Mouse (Mus musculus) kidney, embryonic 14.5 days (tissue): ENCODE data around the gene Timm44. TPM values are rescaled to one million over a fixed set of nuclear protein-coding genes. Genes with fewer than 3 reads are reported as not detected.

Experiments used
- ATAC-seq: fragments of 200-750 bp; cut with Nextera tagmentation; 2 replicates; pipeline ENCODE4 v1.8.0; 2017; ENCODE audit warnings: moderate number of reproducible peaks, mild to moderate bottlenecking, moderate TSS enrichment, moderate library complexity; ENCODE audit not compliant: low FRiP score, low TSS enrichment
- H3K27ac ChIP-seq: fragments of 300-500 bp; sonication (generic); 2 replicates; pipeline ENCODE4 v1.5.1; 2014; ENCODE audit warnings: low read depth, mild to moderate bottlenecking, low read length, moderate library complexity, mixed read lengths
- H3K27me3 ChIP-seq: fragments of 300-500 bp; sonication (generic); 2 replicates; pipeline ENCODE4 v1.6.1; 2014; ENCODE audit warnings: mild to moderate bottlenecking, low read length; ENCODE audit not compliant: control insufficient read depth, insufficient read depth
- H3K36me3 ChIP-seq: fragments of 300-500 bp; sonication (generic); 2 replicates; pipeline ENCODE4 v1.6.1; 2014; ENCODE audit warnings: low read length, mixed read lengths; ENCODE audit not compliant: control insufficient read depth, insufficient read depth
- H3K4me1 ChIP-seq: fragments of 300-500 bp; sonication (generic); 2 replicates; pipeline ENCODE4 v1.6.1; 2014; ENCODE audit warnings: low read length, mixed read lengths; ENCODE audit not compliant: control insufficient read depth, insufficient read depth
- H3K4me2 ChIP-seq: fragments of 300-500 bp; sonication (generic); replicated peaks from 2 replicates; pipeline ENCODE4 v1.6.1; 2014; ENCODE audit warnings: low read depth, mild to moderate bottlenecking, low read length
- H3K4me3 ChIP-seq: fragments of 300-500 bp; sonication (generic); 2 replicates; pipeline ENCODE4 v1.5.1; 2014; ENCODE audit warnings: mild to moderate bottlenecking, low read length
- H3K9ac ChIP-seq: fragments of 300-500 bp; sonication (generic); 2 replicates; pipeline ENCODE4 v1.6.1; 2014; ENCODE audit warnings: low read depth, mild to moderate bottlenecking, low read length, moderate library complexity
- H3K9me3 ChIP-seq: fragments of 300-500 bp; sonication (generic); 2 replicates; pipeline ENCODE4 v1.6.1; 2016; ENCODE audit warnings: low read length; ENCODE audit not compliant: control insufficient read depth
- WGBS: fragments of 180-500 bp; shearing (Covaris S2); extraction: QIAGEN DNeasy Blood & Tissue Kit; methylation state at CpG from one replicate; pipeline ENCODE4 v1.1.7; 2014; 5-methylcytosine and 5-hydroxymethylcytosine counted together
- polyA plus RNA-seq: library from polyadenylated mRNA; unstranded; fragments of >200 nt; fragmentation: Nextera tagmentation; extraction: Ambion mirVana; gene quantifications from 2 replicates; pipeline ENCODE4 v1.2.1, GENCODE M21; 2014

The Timm44 gene
- polyA plus RNA-seq, 1 experiment from 2014 or later, result 81.2 TPM

DNA sequence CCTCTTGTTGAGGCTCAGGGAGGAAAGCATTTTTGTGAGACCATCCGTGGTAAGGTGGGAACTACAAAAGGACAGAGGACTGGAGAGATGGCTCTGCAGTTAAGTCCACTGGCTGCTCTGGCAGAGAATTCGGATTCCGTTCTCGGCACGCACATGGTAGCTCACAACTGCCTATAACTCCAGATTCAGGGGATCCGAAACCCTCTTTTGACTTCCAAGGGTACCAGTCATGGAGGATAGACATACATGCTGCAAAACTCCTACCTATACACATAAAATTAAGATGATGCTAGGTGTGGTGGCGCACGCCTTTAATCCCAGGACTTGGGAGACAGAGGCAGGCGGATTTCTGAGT, 375 bp upstream of the Timm44 start:
- Histone ChIP-seq H3K27ac (no peak overlapping the region), H3K36me3 (peaks cover 22% of the 10 kb centered on the region), H3K4me1 (no peaks in the 10 kb centered on the region), H3K4me2 (peak overlapping the region; percentile 60), H3K27me3 (no peaks in the 10 kb centered on the region), H3K9me3 (no peaks in the 10 kb centered on the region), H3K9ac (peak overlapping the region; percentile 87), H3K4me3 (peak overlapping the region; percentile 85)
- ATAC-seq, result no peak
- WGBS, result 30% methylated on average over 9 of the region's 9 CpGs

DNA sequence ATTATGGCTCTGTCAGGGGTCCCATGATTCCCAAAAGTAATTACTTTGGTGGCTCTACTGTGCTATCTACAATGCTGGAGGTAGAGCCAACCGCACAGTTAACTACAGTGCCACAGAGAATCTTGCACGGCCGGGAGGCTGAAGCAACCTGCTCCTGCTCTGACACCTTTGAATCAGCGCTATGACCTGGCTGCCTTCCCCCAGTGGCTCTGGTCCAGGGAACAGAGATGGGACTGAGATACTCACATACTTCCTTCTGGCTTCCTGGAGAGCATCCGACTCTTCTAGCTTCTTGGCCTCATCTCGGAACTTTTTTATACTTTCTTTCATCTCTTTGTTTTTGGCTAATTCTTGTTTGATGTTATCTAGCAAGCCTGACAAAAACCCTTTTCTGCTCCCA, 6.1 kb downstream of the Timm44 start:
- WGBS, result 89% methylated on average over 6 of the region's 6 CpGs
- ATAC-seq, result no peak
- Histone ChIP-seq H3K9me3 (no peaks in the 10 kb centered on the region), H3K4me2 (no peak overlapping the region), H3K27ac (no peak overlapping the region), H3K9ac (no peak overlapping the region), H3K4me1 (no peaks in the 10 kb centered on the region), H3K27me3 (no peaks in the 10 kb centered on the region), H3K36me3 (peaks cover 83% of the 10 kb centered on the region), H3K4me3 (no peak overlapping the region)

GRCm38 (mm10) chr8:4267627-4268026, 8.1 kb downstream of the Timm44 start:
- no peaks in the 10 kb centered on the region for H3K9me3 ChIP-seq
- no peaks in the 10 kb centered on the region for H3K27me3 ChIP-seq
- peaks cover 89% of the 10 kb centered on the region for H3K36me3 ChIP-seq
- peak; percentile 66 for ATAC-seq
- H3K27ac ChIP-seq, result no peak overlapping the region
- H3K4me3 ChIP-seq, result no peak overlapping the region
- H3K4me2 ChIP-seq, result no peak overlapping the region
- 82% methylated on average over 15 of the region's 15 CpGs for WGBS
- no peaks in the 10 kb centered on the region for H3K4me1 ChIP-seq
- no peak overlapping the region for H3K9ac ChIP-seq

- no peak overlapping the region for H3K4me2 ChIP-seq
- no peak for ATAC-seq
- WGBS, result 93% methylated on average over 15 of the region's 15 CpGs
- no peaks in the 10 kb centered on the region for H3K27me3 ChIP-seq
- H3K4me1 ChIP-seq, result no peaks in the 10 kb centered on the region
- no peak overlapping the region for H3K27ac ChIP-seq
- H3K36me3 ChIP-seq, result peaks cover 100% of the 10 kb centered on the region
- no peaks in the 10 kb centered on the region for H3K9me3 ChIP-seq
- H3K9ac ChIP-seq, result no peak overlapping the region
- H3K4me3 ChIP-seq, result no peak overlapping the region
These were observed 10.4 kb downstream of the Timm44 start for GRCm38 (mm10) chr8:4265160-4265914.

- 87% methylated on average over 8 of the region's 8 CpGs for WGBS
- Histone ChIP-seq H3K36me3 (peaks cover 89% of the 10 kb centered on the region), H3K4me2 (no peak overlapping the region), H3K4me1 (peaks cover 4% of the 10 kb centered on the region; the same call in 1 of the 2 replicates), H3K27me3 (no peaks in the 10 kb centered on the region), H3K27ac (no peak overlapping the region), H3K9ac (no peak overlapping the region), H3K4me3 (no peak overlapping the region), H3K9me3 (no peaks in the 10 kb centered on the region)
- no peak for ATAC-seq
These were observed 12.5 kb downstream of the Timm44 start for GRCm38 (mm10) chr8:4263105-4263791.

- no peak overlapping the region for H3K27ac ChIP-seq
- 88% methylated on average over 4 of the region's 4 CpGs for WGBS
- ATAC-seq, result no peak
These were observed 15.9 kb downstream of the Timm44 start for GRCm38 (mm10) chr8:4259805-4260170.

GRCm38 (mm10) chr8:4259125-4259804, 16.4 kb downstream of the Timm44 start, which contains the start of gene Ctxn1:
Ctxn1 (minus strand) TSS chr8:4259274.
- H3K36me3 ChIP-seq, result peaks cover 74% of the 10 kb centered on the region
- peak; percentile 94 for ATAC-seq
- peak within 1 kb of the TSS; percentile 70 for H3K4me2 ChIP-seq
- H3K9me3 ChIP-seq, result no peaks in the 10 kb centered on the region
- peak within 1 kb of the TSS; percentile 87 for H3K9ac ChIP-seq
- peak within 1 kb of the TSS; percentile 57 for H3K4me3 ChIP-seq
- peak within 1 kb of the TSS; percentile 42 for H3K27ac ChIP-seq
- H3K4me1 ChIP-seq, result peaks cover 19% of the 10 kb centered on the region
- 6% methylated on average over 32 of the region's 33 CpGs for WGBS
- no peaks in the 10 kb centered on the region for H3K27me3 ChIP-seq

More at GRCm38 (mm10) chr8:4259805-4260170, 15.9 kb downstream of the Timm44 start:
- Histone ChIP-seq H3K9ac (0 out of 2 replicates have a peak overlapping the region, but pooled peaks have one; percentile 87), H3K9me3 (no peaks in the 10 kb centered on the region), H3K27me3 (no peaks in the 10 kb centered on the region), H3K4me3 (no peak overlapping the region), H3K36me3 (peaks cover 75% of the 10 kb centered on the region), H3K4me1 (peaks cover 17% of the 10 kb centered on the region), H3K4me2 (no peak overlapping the region; the same call in 1 of the 2 replicates)

- Histone ChIP-seq H3K4me1 (peaks cover 25% of the 10 kb centered on the region), H3K9ac (peak overlapping the region; percentile 87), H3K27ac (peak overlapping the region; percentile 24), H3K4me2 (peak overlapping the region; percentile 70), H3K27me3 (no peaks in the 10 kb centered on the region), H3K9me3 (no peaks in the 10 kb centered on the region), H3K36me3 (peaks cover 69% of the 10 kb centered on the region), H3K4me3 (peak overlapping the region; percentile 57)
- under 1% methylated on average over 32 of the region's 32 CpGs for WGBS
- ATAC-seq, result peak; percentile 83
These were observed 17.0 kb downstream of the Timm44 start for GRCm38 (mm10) chr8:4258678-4259077.
